Mouse (Mus musculus) heart, postnatal 0 days (tissue): Measurements from ENCODE around the gene Olfr237-ps1.

Source experiments
- CTCF ChIP-seq: IDR thresholded peaks from 2 replicates; pipeline ENCODE4 v1.5.1; 2016; ENCODE audit warnings: antibody characterized with exemption, control low read depth, low read depth
- EP300 ChIP-seq: IDR thresholded peaks from 2 replicates; pipeline ENCODE4 v1.6.1; 2016; ENCODE audit warnings: antibody characterized with exemption, low read depth

- TF ChIP-seq CTCF = no peak
- TF ChIP-seq EP300 = no peak
These were observed 56.4 kb downstream of the Olfr237-ps1 start for GRCm38 (mm10) chr6:43202786-43203185.
